Mouse (Mus musculus): ENCODE data around the gene Xpa. TPM values are rescaled to one million over a fixed set of nuclear protein-coding genes. Genes with fewer than 3 reads are reported as not detected.

Gene Xpa
- total and polyA plus RNA-seq, 3 experiments = 14.5 to 21.1 (median 17.2) TPM

DNA sequence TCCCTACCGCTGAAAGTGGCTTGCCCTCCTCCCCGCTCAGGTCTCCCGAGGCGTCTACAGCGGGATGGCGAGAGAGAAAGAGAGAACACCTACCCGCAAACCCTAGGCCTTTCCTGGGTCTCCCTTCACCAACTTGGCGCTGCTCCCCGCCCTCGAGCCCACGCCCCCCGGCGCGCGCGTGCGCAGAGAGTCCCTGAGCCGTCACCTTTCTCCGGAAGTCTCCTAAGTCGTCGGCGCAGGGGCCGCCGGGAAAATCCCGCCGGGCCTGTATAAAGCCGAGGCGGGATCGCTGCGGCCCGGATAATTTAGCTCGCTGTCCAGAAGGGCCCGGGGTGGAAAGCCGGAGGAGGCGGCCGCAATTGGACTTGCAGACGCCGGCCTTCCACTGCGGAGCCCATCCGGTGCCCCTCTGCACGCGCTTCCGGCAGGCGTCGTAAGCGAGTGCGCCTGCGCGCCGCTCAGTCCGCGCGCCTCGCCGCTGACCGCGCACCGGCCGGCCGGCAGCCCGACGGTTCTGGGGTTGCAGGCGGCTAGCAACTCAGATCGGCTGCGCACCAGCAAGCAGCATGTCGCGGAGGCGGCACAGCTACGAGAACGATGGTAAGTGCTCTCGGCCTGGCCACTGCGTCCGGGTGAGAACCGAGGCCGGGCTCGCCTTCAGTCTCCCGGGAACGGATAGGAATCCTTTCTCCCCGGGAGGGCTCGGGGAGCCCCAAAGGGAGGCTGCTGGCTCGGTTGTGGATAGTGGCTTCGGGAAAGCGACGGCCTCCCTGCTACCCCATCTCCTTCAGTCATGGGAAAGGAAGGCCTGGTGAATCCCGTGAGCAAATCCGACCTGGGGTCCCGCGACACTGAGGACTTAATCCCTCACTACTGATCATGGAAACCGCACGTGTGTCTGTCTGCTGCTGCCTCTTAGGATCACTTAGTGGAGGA, 57.6 kb downstream of the Xpa start, which contains the start of the genes Ncbp1 and Tstd2:
Ncbp1 (plus strand) TSS at position 327 of the 936 bp plus-strand sequence.
Tstd2 (minus strand) TSS at position 408 of the 936 bp plus-strand sequence.
- Histone ChIP-seq H3K36me3 (replicated peaks) (peaks cover 50% of the 10 kb centered on the region), H3K9me3 (replicated peaks) (no peaks in the 10 kb centered on the region), H3K27me3 (ENCODE audit: insufficient read depth, low read length) (no peaks in the 10 kb centered on the region), H3K4me3 (ENCODE audit: low read depth, low read length) (peak within 1 kb of the TSS; percentile 96), H3K4me1 (ENCODE audit: insufficient read depth, low read depth, low read length) (peaks cover 32% of the 10 kb centered on the region)
- DNase-seq (ENCODE audit: low spot score) (peak; percentile 87), ATAC-seq (ENCODE audit: extremely low read depth, insufficient number of reproducible peaks, low FRiP score, poor library complexity, severe bottlenecking) (peak; percentile 58; the same call in 1 of the 2 replicates)
- no peak for TF ChIP-seq CTCF (IDR thresholded peaks at IDR 0.05; ENCODE audit: low read depth, low read length)
- TF ChIP-seq GATA1 (IDR thresholded peaks at IDR 0.05; ENCODE audit: borderline replicate concordance, low read length) = no peak
- no peak for TF ChIP-seq POLR2AphosphoS5 (IDR thresholded peaks at IDR 0.05; ENCODE audit: insufficient replicate concordance, low read depth, low read length)
- no peak for TF ChIP-seq GATA2 (IDR thresholded peaks at IDR 0.05; ENCODE audit: borderline replicate concordance, low read depth, low read length)
- TF ChIP-seq TAL1 (conservative IDR thresholded peaks at IDR 0.05; ENCODE audit: low read depth, low read length) = no peak

DNA sequence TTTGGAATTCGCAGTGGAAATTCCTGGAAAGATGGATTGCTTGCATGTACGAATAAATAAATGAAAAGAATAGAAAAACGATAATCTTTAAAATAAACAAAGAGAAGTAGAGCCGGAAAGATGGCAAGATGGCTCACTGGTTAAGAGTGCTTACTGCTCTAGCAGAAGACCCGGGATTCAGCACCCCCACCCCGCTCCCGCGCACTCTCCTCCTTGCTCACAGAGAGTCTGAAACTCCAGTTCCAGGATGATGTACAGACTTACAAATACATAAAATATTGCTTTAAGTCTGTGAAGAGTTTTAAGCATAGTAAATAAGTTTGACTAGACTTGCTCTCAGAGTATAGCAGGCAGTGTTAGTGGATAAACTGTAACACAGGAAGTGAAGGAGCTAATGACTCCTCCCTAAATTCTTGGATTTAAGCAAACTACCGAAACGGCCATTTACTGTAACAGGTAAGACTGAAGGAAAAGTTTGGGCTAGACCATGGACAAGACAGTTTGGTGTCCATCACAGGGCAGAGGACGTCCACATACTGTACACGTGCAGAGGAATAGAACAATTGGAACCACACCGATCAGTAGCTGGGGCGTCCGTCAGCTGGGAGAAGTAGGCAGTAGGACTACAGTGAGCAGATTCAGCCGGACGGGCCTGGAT, 58.4 kb downstream of the Xpa start:
- ATAC-seq (ENCODE audit: extremely low read depth, insufficient number of reproducible peaks, low FRiP score, poor library complexity, severe bottlenecking) = peak; percentile 36; the same call in 1 of the 2 replicates

DNA sequence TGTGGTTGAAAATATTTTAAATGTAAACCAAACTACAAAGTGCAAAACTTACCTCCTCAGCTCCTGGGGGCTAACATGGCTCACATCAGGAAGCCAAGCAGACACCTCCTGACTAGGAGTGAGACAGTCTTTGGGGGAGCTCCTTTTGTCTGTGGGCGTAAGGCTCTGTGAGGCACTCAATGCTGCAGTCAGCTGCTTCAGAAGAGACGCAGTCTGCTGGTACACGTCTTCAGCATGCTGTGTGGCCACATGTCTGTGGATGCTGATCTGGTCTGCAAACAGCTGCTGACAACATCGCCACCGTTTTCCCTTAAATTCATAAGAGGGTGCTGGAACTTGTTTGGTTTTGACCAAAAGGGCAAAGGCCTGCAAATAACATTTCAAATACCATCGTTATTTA, 64.3 kb downstream of the Xpa start:
- no peak for TF ChIP-seq TAL1 (conservative IDR thresholded peaks at IDR 0.05; ENCODE audit: low read depth, low read length)
- no peak for TF ChIP-seq CTCF (IDR thresholded peaks at IDR 0.05; ENCODE audit: low read depth, low read length)
- TF ChIP-seq POLR2AphosphoS5 (IDR thresholded peaks at IDR 0.05; ENCODE audit: insufficient replicate concordance, low read depth, low read length) = no peak
- TF ChIP-seq GATA2 (IDR thresholded peaks at IDR 0.05; ENCODE audit: borderline replicate concordance, low read depth, low read length) = no peak
- no peak for TF ChIP-seq GATA1 (IDR thresholded peaks at IDR 0.05; ENCODE audit: borderline replicate concordance, low read length)
- Histone ChIP-seq H3K4me1 (ENCODE audit: insufficient read depth, low read depth, low read length) (peaks cover 14% of the 10 kb centered on the region), H3K4me3 (ENCODE audit: low read depth, low read length) (no peak overlapping the region), H3K36me3 (replicated peaks) (peaks cover 88% of the 10 kb centered on the region), H3K27me3 (ENCODE audit: insufficient read depth, low read length) (no peaks in the 10 kb centered on the region), H3K9me3 (replicated peaks) (no peaks in the 10 kb centered on the region)
- DNase-seq (ENCODE audit: low spot score) (no peak), ATAC-seq (ENCODE audit: extremely low read depth, insufficient number of reproducible peaks, low FRiP score, poor library complexity, severe bottlenecking) (no peak)

More for the DNA sequence above, 58.4 kb downstream of the Xpa start:
- no peaks in the 10 kb centered on the region for H3K9me3 ChIP-seq (replicated peaks)
- TF ChIP-seq GATA2 (IDR thresholded peaks at IDR 0.05; ENCODE audit: borderline replicate concordance, low read depth, low read length) (no peak), GATA1 (IDR thresholded peaks at IDR 0.05; ENCODE audit: borderline replicate concordance, low read length) (no peak), TAL1 (conservative IDR thresholded peaks at IDR 0.05; ENCODE audit: low read depth, low read length) (no peak), POLR2AphosphoS5 (IDR thresholded peaks at IDR 0.05; ENCODE audit: insufficient replicate concordance, low read depth, low read length) (no peak), CTCF (IDR thresholded peaks at IDR 0.05; ENCODE audit: low read depth, low read length) (no peak)
- peaks cover 32% of the 10 kb centered on the region for H3K4me1 ChIP-seq (ENCODE audit: insufficient read depth, low read depth, low read length)
- H3K36me3 ChIP-seq (replicated peaks) = peaks cover 51% of the 10 kb centered on the region
- DNase-seq (ENCODE audit: low spot score) = peak; percentile 33
- no peaks in the 10 kb centered on the region for H3K27me3 ChIP-seq (ENCODE audit: insufficient read depth, low read length)
- peak overlapping the region; percentile 96 for H3K4me3 ChIP-seq (ENCODE audit: low read depth, low read length)

DNA sequence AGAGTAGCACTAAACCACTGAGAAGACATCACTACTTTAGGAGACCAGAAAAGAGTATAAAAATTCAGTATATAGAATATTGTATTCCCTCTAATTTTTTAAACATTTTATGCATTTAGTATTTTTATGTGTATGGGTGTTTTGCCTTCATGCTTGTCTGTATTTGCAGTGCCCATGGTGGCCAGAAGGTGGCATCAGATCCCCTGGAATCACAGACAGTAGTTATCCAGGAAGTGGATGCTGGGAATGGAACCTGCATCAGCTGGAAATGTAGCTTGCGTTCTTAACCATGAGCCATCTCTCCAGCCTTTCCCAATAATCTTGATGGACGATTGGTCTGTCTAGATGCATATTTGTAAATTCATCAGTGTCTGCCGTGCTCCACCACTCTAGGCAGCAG, 65.9 kb downstream of the Xpa start:
- H3K4me1 ChIP-seq (ENCODE audit: insufficient read depth, low read depth, low read length) = peaks cover 8% of the 10 kb centered on the region; the same call in 1 of the 2 replicates
- no peak overlapping the region for H3K4me3 ChIP-seq (ENCODE audit: low read depth, low read length)
- ATAC-seq (ENCODE audit: extremely low read depth, insufficient number of reproducible peaks, low FRiP score, poor library complexity, severe bottlenecking) (no peak), DNase-seq (ENCODE audit: low spot score) (peak; percentile 26)
- no peaks in the 10 kb centered on the region for H3K9me3 ChIP-seq (replicated peaks)
- peaks cover 89% of the 10 kb centered on the region for H3K36me3 ChIP-seq (replicated peaks)
- no peak for TF ChIP-seq GATA2 (IDR thresholded peaks at IDR 0.05; ENCODE audit: borderline replicate concordance, low read depth, low read length)
- TF ChIP-seq CTCF (IDR thresholded peaks at IDR 0.05; ENCODE audit: low read depth, low read length) = peak; percentile 67; the same call in 1 of the 2 replicates
- H3K27me3 ChIP-seq (ENCODE audit: insufficient read depth, low read length) = no peaks in the 10 kb centered on the region

DNA sequence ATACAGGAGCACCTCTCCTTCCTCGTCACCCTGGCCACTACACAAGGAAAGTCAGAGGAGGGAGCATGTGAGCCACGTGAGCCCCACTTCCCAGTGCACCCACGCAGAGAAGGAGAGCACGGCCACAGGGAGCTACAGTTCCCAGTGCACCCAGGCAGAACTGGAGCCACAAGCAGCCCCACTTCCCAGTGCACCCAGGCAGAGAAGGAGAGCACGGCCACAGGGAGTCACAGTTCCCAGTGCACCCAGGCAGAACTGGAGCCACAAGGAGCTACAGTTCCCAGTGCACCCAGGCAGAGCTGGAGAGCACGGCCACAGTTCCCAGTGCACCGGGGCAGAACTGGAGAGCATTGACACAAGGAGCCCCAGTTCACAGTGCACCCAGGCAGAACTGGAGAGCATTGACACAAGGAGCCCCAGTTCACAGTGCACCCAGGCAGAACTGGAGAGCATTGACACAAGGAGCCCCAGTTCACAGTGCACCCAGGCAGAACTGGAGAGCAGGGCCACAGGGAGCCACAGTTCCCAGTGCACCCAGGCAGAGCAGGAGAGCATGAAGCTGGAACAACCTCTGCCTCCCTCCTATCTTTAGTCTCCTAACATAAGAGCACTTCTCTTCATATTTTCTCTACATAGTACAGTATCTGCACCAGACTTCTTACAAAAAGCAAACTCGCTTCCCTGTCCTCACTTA, 66.7 kb downstream of the Xpa start:
- TF ChIP-seq CTCF (IDR thresholded peaks at IDR 0.05; ENCODE audit: low read depth, low read length) (no peak), GATA2 (IDR thresholded peaks at IDR 0.05; ENCODE audit: borderline replicate concordance, low read depth, low read length) (no peak), TAL1 (conservative IDR thresholded peaks at IDR 0.05; ENCODE audit: low read depth, low read length) (no peak), POLR2AphosphoS5 (IDR thresholded peaks at IDR 0.05; ENCODE audit: insufficient replicate concordance, low read depth, low read length) (no peak), GATA1 (IDR thresholded peaks at IDR 0.05; ENCODE audit: borderline replicate concordance, low read length) (no peak)
- no peak for ATAC-seq (ENCODE audit: extremely low read depth, insufficient number of reproducible peaks, low FRiP score, poor library complexity, severe bottlenecking)
- peaks cover 8% of the 10 kb centered on the region; the same call in 1 of the 2 replicates for H3K4me1 ChIP-seq (ENCODE audit: insufficient read depth, low read depth, low read length)
- H3K4me3 ChIP-seq (ENCODE audit: low read depth, low read length) = no peak overlapping the region
- H3K27me3 ChIP-seq (ENCODE audit: insufficient read depth, low read length) = no peaks in the 10 kb centered on the region
- no peaks in the 10 kb centered on the region for H3K9me3 ChIP-seq (replicated peaks)
- H3K36me3 ChIP-seq (replicated peaks) = peaks cover 90% of the 10 kb centered on the region
- no peak for DNase-seq (ENCODE audit: low spot score)

Data from G1E (cell line).